In the genomic region with DNA sequence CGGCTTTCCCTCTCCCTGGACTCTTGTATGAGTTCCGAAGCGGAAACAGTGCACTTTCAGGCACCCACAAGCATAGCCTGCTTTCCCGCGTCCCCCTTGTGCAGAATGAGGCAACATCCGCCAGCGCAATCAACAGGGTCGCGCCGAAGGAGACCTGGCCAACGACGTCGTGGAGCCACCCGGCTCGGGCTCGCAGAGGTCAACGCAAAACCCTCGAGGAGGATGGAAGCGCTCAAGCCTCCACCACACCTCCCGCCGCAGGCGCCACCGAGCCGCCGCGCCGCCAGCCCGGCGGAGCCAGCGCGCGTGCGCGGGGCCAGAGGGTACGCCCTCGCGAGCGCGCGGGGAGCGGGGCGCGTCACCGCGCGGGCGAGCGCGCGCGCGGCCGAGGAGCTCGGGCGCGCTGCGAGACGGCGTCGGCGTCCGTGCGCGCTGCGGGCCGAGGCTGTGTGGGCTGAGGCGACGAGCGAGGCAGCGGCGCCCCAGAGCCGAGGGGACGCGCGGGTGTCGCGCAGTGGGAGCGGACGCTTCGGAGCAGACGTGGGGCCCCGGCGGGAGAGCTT, we compare ENCODE assay signal across 8 mouse cellular contexts. TPM values are rescaled to one million over a fixed set of nuclear protein-coding genes. Genes with fewer than 3 reads are reported as not detected.
DNase-seq lines count a peak whose midpoint lies in the region; ATAC-seq and TF ChIP-seq lines count a peak whose summit lies in the region.

A gene (plus strand): TSS at position 454 of the 563 bp plus-strand sequence.

- H3K9ac ChIP-seq in heart, embryonic 12.5 days, result peak within 1 kb of the TSS; percentile 99
- peak within 1 kb of the TSS; percentile 99 for H3K9ac ChIP-seq in kidney, postnatal 0 days (ENCODE audit: low read depth, low read length)
- H3K9ac ChIP-seq in liver, embryonic 11.5 days (ENCODE audit: low read depth, low read length), result peak within 1 kb of the TSS; percentile 96

- TF ChIP-seq POLR2A in myocyte (IDR thresholded peaks at IDR 0.05; ENCODE audit: insufficient read length, low read depth), result peak; percentile 97

- H3K36me3 ChIP-seq in heart, embryonic 12.5 days, result no peaks in the 10 kb centered on the region
- H3K36me3 ChIP-seq in kidney, postnatal 0 days (ENCODE audit: insufficient read depth, low read length), result no peaks in the 10 kb centered on the region
- no peaks in the 10 kb centered on the region for H3K36me3 ChIP-seq in liver, embryonic 11.5 days (ENCODE audit: control insufficient read depth, insufficient read depth, low read length)
- no peaks in the 10 kb centered on the region for H3K36me3 ChIP-seq in myocyte (ENCODE audit: control insufficient read depth, insufficient read depth)

- H3K4me1 ChIP-seq in brown adipose tissue, adult 24 weeks (ENCODE audit: control insufficient read depth, insufficient read depth, insufficient read length, low read length), result peaks cover 7% of the 10 kb centered on the region
- peaks cover 21% of the 10 kb centered on the region for H3K4me1 ChIP-seq in heart, embryonic 12.5 days (replicated peaks)
- H3K4me1 ChIP-seq in kidney, postnatal 0 days (replicated peaks; ENCODE audit: insufficient read depth, low read length), result peaks cover 10% of the 10 kb centered on the region
- H3K4me1 ChIP-seq in liver, embryonic 11.5 days (replicated peaks; ENCODE audit: control insufficient read depth, insufficient read depth, low read length), result peaks cover 22% of the 10 kb centered on the region

- no peaks in the 10 kb centered on the region for H3K9me3 ChIP-seq in heart, embryonic 12.5 days (replicated peaks)
- H3K9me3 ChIP-seq in kidney, postnatal 0 days (replicated peaks; ENCODE audit: low read length), result no peaks in the 10 kb centered on the region
- H3K9me3 ChIP-seq in liver, embryonic 11.5 days (ENCODE audit: control insufficient read depth, low read length), result no peaks in the 10 kb centered on the region

- peak within 1 kb of the TSS; percentile 92 for H3K4me2 ChIP-seq in heart, embryonic 12.5 days
- H3K4me2 ChIP-seq in kidney, postnatal 0 days (ENCODE audit: low read length), result peak within 1 kb of the TSS; percentile 72
- H3K4me2 ChIP-seq in liver, embryonic 11.5 days, result peak within 1 kb of the TSS; percentile 72
- H3K4me2 ChIP-seq in myocyte (ENCODE audit: low read depth), result peak within 1 kb of the TSS; percentile 88

- H3K79me2 ChIP-seq in myocyte (ENCODE audit: control insufficient read depth, insufficient read depth), result peaks cover 45% of the 10 kb centered on the region

- WGBS in heart, embryonic 12.5 days, result under 1% methylated on average over 81 of the region's 83 CpGs
- under 1% methylated on average over 83 of the region's 83 CpGs for WGBS in kidney, postnatal 0 days
- under 1% methylated on average over 76 of the region's 83 CpGs for WGBS in liver, embryonic 11.5 days

- peak; percentile 91 for DNase-seq in kidney, postnatal 0 days (ENCODE audit: low spot score)
- peak; percentile 81 for DNase-seq in liver, embryonic 11.5 days (ENCODE audit: low spot score)
- peak; percentile 82 to 91 for DNase-seq in spleen, postnatal 4 days (ENCODE audit: low spot score in 2 of 2)

- H3ac ChIP-seq in myocyte (ENCODE audit: control insufficient read depth, insufficient read length), result peak within 1 kb of the TSS; percentile 97

- ATAC-seq in CD4-positive, CD25-positive, alpha-beta regulatory T cell, adult 4 months, result peak; percentile 75
- peak; percentile 85 for ATAC-seq in erythroid progenitor cell, adult 5-6 weeks (replicated peaks; ENCODE audit: low FRiP score, poor library complexity, severe bottlenecking)
- ATAC-seq in heart, embryonic 12.5 days (ENCODE audit: insufficient number of reproducible peaks, low FRiP score), result peak; percentile 91
- peak; percentile 91 for ATAC-seq in kidney, postnatal 0 days (replicated peaks; ENCODE audit: low FRiP score, low read depth)
- ATAC-seq in liver, embryonic 11.5 days (replicated peaks; ENCODE audit: low FRiP score), result peak; percentile 86

- H3K4me3 ChIP-seq in brown adipose tissue, adult 24 weeks (ENCODE audit: insufficient read depth, low read depth, low read length), result peak within 1 kb of the TSS; percentile 66
- H3K4me3 ChIP-seq in heart, embryonic 12.5 days, result peak within 1 kb of the TSS; percentile 85
- H3K4me3 ChIP-seq in kidney, postnatal 0 days (replicated peaks; ENCODE audit: low read depth, low read length), result peak within 1 kb of the TSS; percentile 86
- H3K4me3 ChIP-seq in liver, embryonic 11.5 days (ENCODE audit: low read depth, low read length), result peak within 1 kb of the TSS; percentile 96
- peak within 1 kb of the TSS; percentile 70 for H3K4me3 ChIP-seq in myocyte

- no peaks in the 10 kb centered on the region for H3K27me3 ChIP-seq in heart, embryonic 12.5 days (replicated peaks)
- no peaks in the 10 kb centered on the region for H3K27me3 ChIP-seq in kidney, postnatal 0 days (ENCODE audit: insufficient read depth, low read length)
- no peaks in the 10 kb centered on the region for H3K27me3 ChIP-seq in liver, embryonic 11.5 days (replicated peaks; ENCODE audit: control insufficient read depth, insufficient read depth, low read length)
- H3K27me3 ChIP-seq in myocyte (ENCODE audit: control insufficient read depth, insufficient read depth, insufficient read length), result no peaks in the 10 kb centered on the region

- H3K27ac ChIP-seq in brown adipose tissue, adult 24 weeks (replicated peaks; ENCODE audit: low read depth, low read length), result peak within 1 kb of the TSS; percentile 78
- peak within 1 kb of the TSS; percentile 95 for H3K27ac ChIP-seq in heart, embryonic 12.5 days (ENCODE audit: poor library complexity, severe bottlenecking)
- peak within 1 kb of the TSS; percentile 98 for H3K27ac ChIP-seq in kidney, postnatal 0 days
- peak within 1 kb of the TSS; percentile 97 for H3K27ac ChIP-seq in liver, embryonic 11.5 days (ENCODE audit: low read depth, low read length)

- no peak for TF ChIP-seq CTCF in kidney, postnatal 0 days (IDR thresholded peaks at IDR 0.05; ENCODE audit: low read depth)

TF ChIP-seq in myocyte, 11 proteins besides CTCF, POLR2A, EP300 and RAD21:
- TF ChIP-seq MYOD1 (IDR thresholded peaks at IDR 0.05; ENCODE audit: control insufficient read depth in 1 of 3, insufficient read length in 2 of 3, low read depth in 2 of 3), result no peak
- peak; percentile 93 for TF ChIP-seq POLR2AphosphoS2 (IDR thresholded peaks at IDR 0.05; ENCODE audit: insufficient read length, low read depth)
- peak; percentile 36 for TF ChIP-seq E2F4 (IDR thresholded peaks at IDR 0.05; ENCODE audit: insufficient read depth)

RNA-seq across cellular contexts. Expression of the gene that starts here (rescaled TPM):
- polyA plus RNA-seq in CD4-positive, CD25-positive, alpha-beta regulatory T cell, adult 4 months (2017; shearing (Covaris generic)), result 10 to 100 TPM; 16.1 to 17.8 TPM
- 14.2 and 16.3 TPM in 2 replicates for polyA plus RNA-seq in brown adipose tissue, adult 24 weeks (2012; ENCODE audit: insufficient read depth, insufficient read length, missing spikeins)
- 134 and 154 TPM in 2 replicates for total RNA-seq in erythroid progenitor cell, adult 5-6 weeks (2015; ENCODE audit: low replicate concordance)
- total RNA-seq in erythroid progenitor cell, adult 5-6 weeks (2017; ENCODE audit: low replicate concordance), result 173 and 201 TPM in 2 replicates
- polyA plus RNA-seq in heart, embryonic 12.5 days (2016; fragmentation: Nextera tagmentation; extraction: Ambion mirVana), result 12.6 and 13.0 TPM in 2 replicates
- 12.5 and 14.6 TPM in 2 replicates for polyA plus RNA-seq in kidney, postnatal 0 days (2015; fragmentation: Nextera tagmentation; extraction: Ambion mirVana)
- polyA plus RNA-seq in liver, embryonic 11.5 days (2014; fragmentation: Nextera tagmentation; extraction: Ambion mirVana), result 12.5 and 15.5 TPM in 2 replicates
- polyA plus RNA-seq in myocyte (2012; fragmentation: generic; extraction: Trizol), result 12.1 TPM

Comparison
In these comparisons a context has a peak if more than half of its experiments do, and no peak if none do; other contexts are left out.
1. Peak in every context shown above with its lines: DNase-seq, ATAC-seq, H3K4me3 ChIP-seq and H3K27ac ChIP-seq.